Mouse (Mus musculus): Measurements from ENCODE around the gene Smco3. TPM values are rescaled to one million over a fixed set of nuclear protein-coding genes. Genes with fewer than 3 reads are reported as not detected.

The Smco3 gene
- polyA plus RNA-seq, 1 experiment from 2014 or later, result not detected

- Histone ChIP-seq H3K4me2 (ENCODE audit: low read depth, low read length) (peak within 1 kb of the TSS; percentile 67), H3K4me1 (ENCODE audit: insufficient read depth) (peaks cover 23% of the 10 kb centered on the region), H3K36me3 (replicated peaks; ENCODE audit: insufficient read depth, low read length) (peaks cover 3% of the 10 kb centered on the region; the same call in 1 of the 2 replicates), H3K4me3 (ENCODE audit: low read depth, low read length) (peak within 1 kb of the TSS; percentile 63), H3K9ac (replicated peaks) (peak within 1 kb of the TSS; percentile 78), H3K27me3 (ENCODE audit: insufficient read depth, low read length) (no peaks in the 10 kb centered on the region), H3K27ac (ENCODE audit: low read depth) (peak within 1 kb of the TSS; percentile 97), H3K9me3 (ENCODE audit: low read length) (no peaks in the 10 kb centered on the region)
- peak; percentile 84 for DNase-seq
- peak; percentile 96 for ATAC-seq
- peak; percentile 99 for TF ChIP-seq EP300 (IDR thresholded peaks at IDR 0.05; ENCODE audit: low read depth)
- peak; percentile 24; the same call in 1 of the 2 replicates for TF ChIP-seq CTCF (IDR thresholded peaks at IDR 0.05; ENCODE audit: low read depth)
- 21% methylated on average over 18 of the region's 18 CpGs for WGBS (ENCODE audit: insufficient replicate concordance)
These were observed 22.1 kb upstream of the Smco3 start, which contains the start of gene Art4 for GRCm38 (mm10) chr6:136857186-136857872. Gene Art4, minus strand, starts transcription at chr6:136857733.

GRCm38 (mm10) chr6:136856071-136856636 is 20.9 kb upstream of the Smco3 start:
- H3K36me3 ChIP-seq (replicated peaks; ENCODE audit: insufficient read depth, low read length), result peaks cover 5% of the 10 kb centered on the region; the same call in 1 of the 2 replicates
- TF ChIP-seq CTCF (IDR thresholded peaks at IDR 0.05; ENCODE audit: low read depth) (no peak), EP300 (IDR thresholded peaks at IDR 0.05; ENCODE audit: low read depth) (no peak)
- peak overlapping the region; percentile 67 for H3K4me2 ChIP-seq (ENCODE audit: low read depth, low read length)
- peak overlapping the region; percentile 63 for H3K4me3 ChIP-seq (ENCODE audit: low read depth, low read length)
- peak overlapping the region; percentile 78 for H3K9ac ChIP-seq (replicated peaks)
- WGBS (ENCODE audit: insufficient replicate concordance), result 25% methylated on average over 14 of the region's 14 CpGs
- ATAC-seq (peak; percentile 12; the same call in 1 of the 2 replicates), DNase-seq (peak; percentile 63)
- H3K27me3 ChIP-seq (ENCODE audit: insufficient read depth, low read length), result no peaks in the 10 kb centered on the region
- H3K4me1 ChIP-seq (ENCODE audit: insufficient read depth), result peaks cover 23% of the 10 kb centered on the region
- H3K9me3 ChIP-seq (ENCODE audit: low read length), result no peaks in the 10 kb centered on the region
- H3K27ac ChIP-seq (ENCODE audit: low read depth), result peak overlapping the region; percentile 97

- Histone ChIP-seq H3K27me3 (ENCODE audit: insufficient read depth, low read length) (no peaks in the 10 kb centered on the region), H3K27ac (ENCODE audit: low read depth) (peak overlapping the region; percentile 97; the same call in 1 of the 2 replicates), H3K9me3 (ENCODE audit: low read length) (no peaks in the 10 kb centered on the region), H3K9ac (replicated peaks) (peak overlapping the region; percentile 36), H3K4me1 (ENCODE audit: insufficient read depth) (peaks cover 29% of the 10 kb centered on the region), H3K36me3 (replicated peaks; ENCODE audit: insufficient read depth, low read length) (peaks cover 6% of the 10 kb centered on the region; the same call in 1 of the 2 replicates), H3K4me3 (ENCODE audit: low read depth, low read length) (peak overlapping the region; percentile 63), H3K4me2 (ENCODE audit: low read depth, low read length) (peak overlapping the region; percentile 67)
- WGBS (ENCODE audit: insufficient replicate concordance), result 40% methylated on average over 2 of the region's 2 CpGs
- ATAC-seq (no peak), DNase-seq (no peak)
- TF ChIP-seq CTCF (IDR thresholded peaks at IDR 0.05; ENCODE audit: low read depth), result no peak
- TF ChIP-seq EP300 (IDR thresholded peaks at IDR 0.05; ENCODE audit: low read depth), result no peak
These were observed 19.9 kb upstream of the Smco3 start for GRCm38 (mm10) chr6:136855183-136855582.

- Histone ChIP-seq H3K36me3 (replicated peaks; ENCODE audit: insufficient read depth, low read length) (peaks cover 10% of the 10 kb centered on the region; the same call in 1 of the 2 replicates), H3K4me3 (ENCODE audit: low read depth, low read length) (peak overlapping the region; percentile 63), H3K9ac (replicated peaks) (peak overlapping the region; percentile 36), H3K27ac (ENCODE audit: low read depth) (peak overlapping the region; percentile 34), H3K4me1 (ENCODE audit: insufficient read depth) (peaks cover 33% of the 10 kb centered on the region), H3K4me2 (ENCODE audit: low read depth, low read length) (peak overlapping the region; percentile 67), H3K9me3 (ENCODE audit: low read length) (no peaks in the 10 kb centered on the region), H3K27me3 (ENCODE audit: insufficient read depth, low read length) (no peaks in the 10 kb centered on the region)
- DNase-seq, result no peak
- ATAC-seq, result no peak
- no peak for TF ChIP-seq EP300 (IDR thresholded peaks at IDR 0.05; ENCODE audit: low read depth)
- no peak for TF ChIP-seq CTCF (IDR thresholded peaks at IDR 0.05; ENCODE audit: low read depth)
- 41% methylated on average over 11 of the region's 11 CpGs for WGBS (ENCODE audit: insufficient replicate concordance)
These were observed 19.1 kb upstream of the Smco3 start for GRCm38 (mm10) chr6:136854361-136854781.

GRCm38 (mm10) chr6:136852762-136853161 is 17.5 kb upstream of the Smco3 start:
- Histone ChIP-seq H3K4me2 (ENCODE audit: low read depth, low read length) (peak overlapping the region; percentile 39), H3K4me3 (ENCODE audit: low read depth, low read length) (no peak overlapping the region), H3K9ac (replicated peaks) (no peak overlapping the region), H3K27me3 (ENCODE audit: insufficient read depth, low read length) (no peaks in the 10 kb centered on the region), H3K36me3 (replicated peaks; ENCODE audit: insufficient read depth, low read length) (peaks cover 21% of the 10 kb centered on the region), H3K9me3 (ENCODE audit: low read length) (no peaks in the 10 kb centered on the region), H3K27ac (ENCODE audit: low read depth) (peak overlapping the region; percentile 31; the same call in 1 of the 2 replicates), H3K4me1 (ENCODE audit: insufficient read depth) (peaks cover 29% of the 10 kb centered on the region)
- TF ChIP-seq CTCF (IDR thresholded peaks at IDR 0.05; ENCODE audit: low read depth) (no peak), EP300 (IDR thresholded peaks at IDR 0.05; ENCODE audit: low read depth) (no peak)
- ATAC-seq, result no peak
- DNase-seq, result no peak
- WGBS (ENCODE audit: insufficient replicate concordance), result 51% methylated on average over 3 of the region's 3 CpGs

GRCm38 (mm10) chr6:136852348-136852747 is 17.1 kb upstream of the Smco3 start:
- Histone ChIP-seq H3K36me3 (replicated peaks; ENCODE audit: insufficient read depth, low read length) (peaks cover 22% of the 10 kb centered on the region), H3K4me1 (ENCODE audit: insufficient read depth) (peaks cover 25% of the 10 kb centered on the region), H3K27me3 (ENCODE audit: insufficient read depth, low read length) (no peaks in the 10 kb centered on the region), H3K27ac (ENCODE audit: low read depth) (peak overlapping the region; percentile 31; the same call in 1 of the 2 replicates), H3K9me3 (ENCODE audit: low read length) (no peaks in the 10 kb centered on the region), H3K9ac (replicated peaks) (no peak overlapping the region), H3K4me3 (ENCODE audit: low read depth, low read length) (no peak overlapping the region), H3K4me2 (ENCODE audit: low read depth, low read length) (0 out of 2 replicates have a peak overlapping the region, but pooled peaks have one; percentile 39)
- TF ChIP-seq CTCF (IDR thresholded peaks at IDR 0.05; ENCODE audit: low read depth) (no peak), EP300 (IDR thresholded peaks at IDR 0.05; ENCODE audit: low read depth) (no peak)
- ATAC-seq (no peak), DNase-seq (no peak)
- 68% methylated on average over 4 of the region's 4 CpGs for WGBS (ENCODE audit: insufficient replicate concordance)

Measured in liver, postnatal 0 days (tissue).